Mouse (Mus musculus): ENCODE measurements around the gene Nono. TPM values are rescaled to one million over a fixed set of nuclear protein-coding genes. Genes with fewer than 3 reads are reported as not detected.
"Not testable (repeated sequence)": the region's sequence is repeated elsewhere in the genome, so short reads cannot be mapped to it uniquely, and the experiment has no call there.

Gene Nono
- polyA plus RNA-seq, 1 experiment from 2014 or later = 61.7 TPM

GRCm38 (mm10) chrX:101451147-101451546 lies 22.0 kb downstream of the Nono start:
- no peak overlapping the region for H3K9ac ChIP-seq (replicated peaks)
- no peak overlapping the region for H3K4me2 ChIP-seq (ENCODE audit: low read depth, low read length)
- no peak overlapping the region for H3K27ac ChIP-seq (ENCODE audit: low read depth)
- WGBS (ENCODE audit: insufficient replicate concordance) = 38% methylated on average over 1 of the region's 1 CpGs
- no peak for DNase-seq
- H3K27me3 ChIP-seq (ENCODE audit: insufficient read depth, low read length) = 0 out of 2 replicates have a peak, but pooled peaks cover 5% of the 10 kb centered on the region
- H3K9me3 ChIP-seq (ENCODE audit: low read length) = no peaks in the 10 kb centered on the region
- no peak for TF ChIP-seq CTCF (IDR thresholded peaks at IDR 0.05; ENCODE audit: low read depth)
- no peak for TF ChIP-seq EP300 (IDR thresholded peaks at IDR 0.05; ENCODE audit: low read depth)
- peaks cover 22% of the 10 kb centered on the region for H3K36me3 ChIP-seq (replicated peaks; ENCODE audit: insufficient read depth, low read length)
- H3K4me1 ChIP-seq (ENCODE audit: insufficient read depth) = no peaks in the 10 kb centered on the region
- no peak for ATAC-seq
- no peak overlapping the region for H3K4me3 ChIP-seq (ENCODE audit: low read depth, low read length)

- Histone ChIP-seq H3K4me2 (ENCODE audit: low read depth, low read length) (no peak overlapping the region), H3K9ac (replicated peaks) (no peak overlapping the region), H3K4me1 (ENCODE audit: insufficient read depth) (no peaks in the 10 kb centered on the region), H3K4me3 (ENCODE audit: low read depth, low read length) (no peak overlapping the region), H3K27me3 (ENCODE audit: insufficient read depth, low read length) (0 out of 2 replicates have a peak, but pooled peaks cover 5% of the 10 kb centered on the region), H3K27ac (ENCODE audit: low read depth) (no peak overlapping the region), H3K9me3 (ENCODE audit: low read length) (no peaks in the 10 kb centered on the region), H3K36me3 (replicated peaks; ENCODE audit: insufficient read depth, low read length) (peaks cover 18% of the 10 kb centered on the region)
- no peak for DNase-seq
- WGBS (ENCODE audit: insufficient replicate concordance) = 66% methylated on average over 3 of the region's 3 CpGs
- no peak for TF ChIP-seq CTCF (IDR thresholded peaks at IDR 0.05; ENCODE audit: low read depth)
- TF ChIP-seq EP300 (IDR thresholded peaks at IDR 0.05; ENCODE audit: low read depth) = no peak
- no peak for ATAC-seq
Observed at GRCm38 (mm10) chrX:101451591-101451990, 22.5 kb downstream of the Nono start.

GRCm38 (mm10) chrX:101472202-101472601 lies 43.1 kb downstream of the Nono start:
- Histone ChIP-seq H3K27ac (ENCODE audit: low read depth) (no peak overlapping the region), H3K4me1 (ENCODE audit: insufficient read depth) (no peaks in the 10 kb centered on the region), H3K9me3 (ENCODE audit: low read length) (no peaks in the 10 kb centered on the region), H3K4me2 (ENCODE audit: low read depth, low read length) (no peak overlapping the region), H3K36me3 (replicated peaks; ENCODE audit: insufficient read depth, low read length) (no peaks in the 10 kb centered on the region), H3K27me3 (ENCODE audit: insufficient read depth, low read length) (no peaks in the 10 kb centered on the region), H3K9ac (replicated peaks) (no peak overlapping the region), H3K4me3 (ENCODE audit: low read depth, low read length) (no peak overlapping the region)
- WGBS (ENCODE audit: insufficient replicate concordance) = 88% methylated on average over 4 of the region's 4 CpGs
- DNase-seq (no peak), ATAC-seq (no peak)
- no peak for TF ChIP-seq CTCF (IDR thresholded peaks at IDR 0.05; ENCODE audit: low read depth)
- TF ChIP-seq EP300 (IDR thresholded peaks at IDR 0.05; ENCODE audit: low read depth) = no peak

GRCm38 (mm10) chrX:101481604-101482350 lies 52.7 kb downstream of the Nono start:
- no peak overlapping the region for H3K4me2 ChIP-seq (ENCODE audit: low read depth, low read length)
- DNase-seq (no peak), ATAC-seq (no peak)
- H3K36me3 ChIP-seq (replicated peaks; ENCODE audit: insufficient read depth, low read length) = no peaks in the 10 kb centered on the region
- no peaks in the 10 kb centered on the region for H3K27me3 ChIP-seq (ENCODE audit: insufficient read depth, low read length)
- no peaks in the 10 kb centered on the region for H3K4me1 ChIP-seq (ENCODE audit: insufficient read depth)
- no peak overlapping the region for H3K4me3 ChIP-seq (ENCODE audit: low read depth, low read length)
- TF ChIP-seq CTCF (IDR thresholded peaks at IDR 0.05; ENCODE audit: low read depth) (no peak), EP300 (IDR thresholded peaks at IDR 0.05; ENCODE audit: low read depth) (no peak)
- H3K9me3 ChIP-seq (ENCODE audit: low read length) = no peaks in the 10 kb centered on the region
- H3K9ac ChIP-seq (replicated peaks) = no peak overlapping the region
- 67% methylated on average over 6 of the region's 6 CpGs for WGBS (ENCODE audit: insufficient replicate concordance)
- H3K27ac ChIP-seq (ENCODE audit: low read depth) = no peak overlapping the region

GRCm38 (mm10) chrX:101486487-101487152 lies 57.5 kb downstream of the Nono start:
- H3K36me3 ChIP-seq (replicated peaks; ENCODE audit: insufficient read depth, low read length); H3K4me1 ChIP-seq (ENCODE audit: insufficient read depth); H3K9me3 ChIP-seq (ENCODE audit: low read length); H3K27ac ChIP-seq (ENCODE audit: low read depth); H3K4me3 ChIP-seq (ENCODE audit: low read depth, low read length); H3K9ac ChIP-seq (replicated peaks); ATAC-seq; H3K4me2 ChIP-seq (ENCODE audit: low read depth, low read length); H3K27me3 ChIP-seq (ENCODE audit: insufficient read depth, low read length): not testable (repeated sequence)
- DNase-seq = peak; percentile 37
- 31% methylated on average over 10 of the region's 12 CpGs for WGBS (ENCODE audit: insufficient replicate concordance)
- TF ChIP-seq CTCF (IDR thresholded peaks at IDR 0.05; ENCODE audit: low read depth) = peak; percentile 84

Other genes starting within 250 kb of the Nono start
- gene Snx12, start 206.8 kb upstream of the Nono start, polyA plus RNA-seq (2015; fragmentation: Nextera tagmentation; extraction: Ambion mirVana) = 17.6 and 17.9 TPM in 2 replicates
- gene Foxo4, start 174.8 kb upstream of the Nono start, polyA plus RNA-seq (2015; fragmentation: Nextera tagmentation; extraction: Ambion mirVana) = 1.00 and 1.1 TPM in 2 replicates
- not detected in 2 replicates for gene Gm614, start 165.3 kb upstream of the Nono start, polyA plus RNA-seq (2015; fragmentation: Nextera tagmentation; extraction: Ambion mirVana)
- gene Il2rg, start 161.1 kb upstream of the Nono start, polyA plus RNA-seq (2015; fragmentation: Nextera tagmentation; extraction: Ambion mirVana) = 7.7 and 8.0 TPM in 2 replicates
- not detected in 2 replicates for gene Gm20489, start 160.3 kb upstream of the Nono start, polyA plus RNA-seq (2015; fragmentation: Nextera tagmentation; extraction: Ambion mirVana)
- 10.2 and 14.3 TPM in 2 replicates for gene Med12, start 155.3 kb upstream of the Nono start, polyA plus RNA-seq (2015; fragmentation: Nextera tagmentation; extraction: Ambion mirVana)
- 0.05 and 0.06 TPM in 2 replicates for gene Nlgn3, start 130.2 kb upstream of the Nono start, polyA plus RNA-seq (2015; fragmentation: Nextera tagmentation; extraction: Ambion mirVana)
- gene Gjb1, start 52.9 kb upstream of the Nono start, polyA plus RNA-seq (2015; fragmentation: Nextera tagmentation; extraction: Ambion mirVana) = 420 and 460 TPM in 2 replicates
- gene Zmym3, start 8.5 kb upstream of the Nono start, polyA plus RNA-seq (2015; fragmentation: Nextera tagmentation; extraction: Ambion mirVana) = 4.0 and 5.3 TPM in 2 replicates
- 0.45 and 4.6 TPM in 2 replicates for gene Itgb1bp2, start 19.8 kb downstream of the Nono start, polyA plus RNA-seq (2015; fragmentation: Nextera tagmentation; extraction: Ambion mirVana)
- gene Taf1, start 103.4 kb downstream of the Nono start, polyA plus RNA-seq (2015; fragmentation: Nextera tagmentation; extraction: Ambion mirVana) = 2.2 and 2.7 TPM in 2 replicates
- 26.7 and 27.7 TPM in 2 replicates for gene Ogt, start 210.7 kb downstream of the Nono start, polyA plus RNA-seq (2015; fragmentation: Nextera tagmentation; extraction: Ambion mirVana)

All from liver, postnatal 0 days (tissue).